8 mouse cellular contexts compared by ENCODE assay signal in genomic region chr2:32631737-32632394, GRCm38 (mm10). TPM values are rescaled to one million over a fixed set of nuclear protein-coding genes. Genes with fewer than 3 reads are reported as not detected.
DNase-seq lines count a peak whose midpoint lies in the region; ATAC-seq lines count a peak whose summit lies in the region.

No protein-coding gene starts in this region.

- no peak overlapping the region for H3K4me3 ChIP-seq in intestine, embryonic 15.5 days (replicated peaks)

- H3K27ac ChIP-seq in intestine, embryonic 15.5 days: no peak overlapping the region

- no peaks in the 10 kb centered on the region for H3K36me3 ChIP-seq in intestine, embryonic 15.5 days

- H3K9ac ChIP-seq in intestine, embryonic 15.5 days: no peak overlapping the region

- no peak overlapping the region for H3K4me2 ChIP-seq in intestine, embryonic 15.5 days (replicated peaks)

- H3K9me3 ChIP-seq in intestine, embryonic 15.5 days: no peaks in the 10 kb centered on the region

- H3K27me3 ChIP-seq in intestine, embryonic 15.5 days (replicated peaks): no peaks in the 10 kb centered on the region

- intact Hi-C loops in gastrocnemius, postnatal 36 days (cut with DNase I): no loop called here
- intact Hi-C loops in left cerebral cortex, postnatal 36 days (cut with DNase I): loop anchor here (2.0 kb wide), 1 partner anchor 57 kb away; no protein-coding TSS in a partner anchor

- 55% methylated on average over 7 of the region's 7 CpGs for whole genome bisulfite sequencing in intestine, embryonic 15.5 days

- peaks cover 26% of the 10 kb centered on the region for H3K4me1 ChIP-seq in intestine, embryonic 15.5 days (replicated peaks)

- peak; percentile 57 for ATAC-seq in activated CD4-positive, CD25-positive, alpha-beta regulatory T cell, adult 4 months
- ATAC-seq in intestine, embryonic 15.5 days: peak; percentile 48

- DNase-seq in 3T3-L1 (ENCODE audit: low read depth, low spot score): peak; percentile 96
- DNase-seq in cerebellum, postnatal 4 days (ENCODE audit: low spot score in 2 of 2): peak; percentile 66 to 82
- DNase-seq in gastrocnemius, postnatal 36 days: peak; percentile 71 to 73
- peak; percentile 67 to 82 for DNase-seq in left cerebral cortex, postnatal 36 days (ENCODE audit: low spot score in 2 of 2)
- DNase-seq in mesoderm, embryonic 11.5 days (ENCODE audit: low read depth, low spot score): peak; percentile 83
- peak; percentile 68 to 83 for DNase-seq in spleen, postnatal 10 days (ENCODE audit: low spot score in 2 of 2)

RNA-seq across cellular contexts. Expression of gene Ak1, which starts 10.3 kb away (rescaled TPM):
- polyA plus RNA-seq in activated CD4-positive, CD25-positive, alpha-beta regulatory T cell, adult 4 months (2017; shearing (Covaris generic)): under 1 TPM; 0.16 to 0.48 TPM
- 1,000 to 10,000 TPM; 1,818 to 2,240 TPM for total RNA-seq in gastrocnemius, postnatal 36 days (2021)
- 19.2 and 19.6 TPM in 2 replicates for polyA plus RNA-seq in intestine, embryonic 15.5 days (2015; fragmentation: Nextera tagmentation; extraction: Ambion mirVana)
- 100 to 1,000 TPM; 152 to 173 TPM for total RNA-seq in left cerebral cortex, postnatal 36 days (2021)

RNA-seq across cellular contexts. Expression of gene Eng, which starts 14.5 kb away (rescaled TPM):
- not detected for polyA plus RNA-seq in activated CD4-positive, CD25-positive, alpha-beta regulatory T cell, adult 4 months (2017; shearing (Covaris generic))
- total RNA-seq in gastrocnemius, postnatal 36 days (2021): 10 to 100 TPM; 23.9 to 26.7 TPM
- polyA plus RNA-seq in intestine, embryonic 15.5 days (2015; fragmentation: Nextera tagmentation; extraction: Ambion mirVana): 62.6 and 63.2 TPM in 2 replicates
- total RNA-seq in left cerebral cortex, postnatal 36 days (2021): 10 to 100 TPM; 22.0 to 26.1 TPM

RNA-seq across cellular contexts. Expression of gene St6galnac6, which starts 32.4 kb away (rescaled TPM):
- polyA plus RNA-seq in activated CD4-positive, CD25-positive, alpha-beta regulatory T cell, adult 4 months (2017; shearing (Covaris generic)): 1 to 10 TPM; 2.5 to 3.4 TPM
- total RNA-seq in gastrocnemius, postnatal 36 days (2021): 10 to 100 TPM; 34.9 to 46.5 TPM
- 14.0 and 15.7 TPM in 2 replicates for polyA plus RNA-seq in intestine, embryonic 15.5 days (2015; fragmentation: Nextera tagmentation; extraction: Ambion mirVana)
- 100 to 1,000 TPM; 121 to 135 TPM for total RNA-seq in left cerebral cortex, postnatal 36 days (2021)

RNA-seq across cellular contexts. Expression of gene St6galnac4, which starts 45.0 kb away (rescaled TPM):
- polyA plus RNA-seq in activated CD4-positive, CD25-positive, alpha-beta regulatory T cell, adult 4 months (2017; shearing (Covaris generic)): 10 to 100 TPM; 30.7 to 39.8 TPM
- total RNA-seq in gastrocnemius, postnatal 36 days (2021): 10 to 100 TPM; 14.1 to 21.7 TPM
- 16.4 and 18.8 TPM in 2 replicates for polyA plus RNA-seq in intestine, embryonic 15.5 days (2015; fragmentation: Nextera tagmentation; extraction: Ambion mirVana)
- 10 to 100 TPM; 36.7 to 39.1 TPM for total RNA-seq in left cerebral cortex, postnatal 36 days (2021)

RNA-seq across cellular contexts. Expression of gene 9430097D07Rik, which starts 56.4 kb away (rescaled TPM):
- polyA plus RNA-seq in activated CD4-positive, CD25-positive, alpha-beta regulatory T cell, adult 4 months (2017; shearing (Covaris generic)): not detected
- not detected for total RNA-seq in gastrocnemius, postnatal 36 days (2021)
- not detected in 2 replicates for polyA plus RNA-seq in intestine, embryonic 15.5 days (2015; fragmentation: Nextera tagmentation; extraction: Ambion mirVana)
- total RNA-seq in left cerebral cortex, postnatal 36 days (2021): 1 to 10 TPM; 1.1 to 1.4 TPM

Comparison
In these comparisons a context has a peak if more than half of its experiments do, and no peak if none do; other contexts are left out.
1. RNA of gene Ak1, which starts 10.3 kb away (total RNA-seq): 1,818 to 2,240 TPM in gastrocnemius, postnatal 36 days; 152 to 173 TPM in left cerebral cortex, postnatal 36 days; every median in the first group is over 10 times any median in the second.
2. Peak in every context shown above with its lines, with median percentiles within 50 percentile points of each other: DNase-seq.